Mouse (Mus musculus) neural tube, postnatal 0 days (tissue): ENCODE data around the gene C530008M17Rik. TPM values are rescaled to one million over a fixed set of nuclear protein-coding genes. Genes with fewer than 3 reads are reported as not detected.

Source experiments
- polyA plus RNA-seq: library from polyadenylated mRNA; unstranded; fragments of >200 nt; fragmentation: Nextera tagmentation; extraction: Ambion mirVana; gene quantifications from 2 replicates; pipeline ENCODE4 v1.2.1, GENCODE M21; 2015

C530008M17Rik gene
- 44.1 and 45.5 TPM in 2 replicates for polyA plus RNA-seq

GRCm38 (mm10) chr5:76656212-76656611 lies at the start of gene C530008M17Rik:
Gene C530008M17Rik (plus strand): TSS chr5:76656512.

GRCm38 (mm10) chr5:76905405-76906154 lies 249.3 kb downstream of the C530008M17Rik start, which contains the start of gene Aasdh:
Gene Aasdh (minus strand): TSS chr5:76905514.

Other genes with a start within 250 kb of the C530008M17Rik start
- gene Gm7271, start 172.5 kb upstream of the C530008M17Rik start, polyA plus RNA-seq: 2.8 and 5.4 TPM in 2 replicates
- 40.4 and 46.0 TPM in 2 replicates for gene Exoc1, start 127.2 kb upstream of the C530008M17Rik start, polyA plus RNA-seq
- gene Cep135, start 67.8 kb upstream of the C530008M17Rik start, polyA plus RNA-seq: 3.0 and 3.4 TPM in 2 replicates
- gene Aasdh, start 249.0 kb downstream of the C530008M17Rik start, polyA plus RNA-seq: 10.3 and 11.4 TPM in 2 replicates